Mouse (Mus musculus): ENCODE results near the gene Lcor.

DNA sequence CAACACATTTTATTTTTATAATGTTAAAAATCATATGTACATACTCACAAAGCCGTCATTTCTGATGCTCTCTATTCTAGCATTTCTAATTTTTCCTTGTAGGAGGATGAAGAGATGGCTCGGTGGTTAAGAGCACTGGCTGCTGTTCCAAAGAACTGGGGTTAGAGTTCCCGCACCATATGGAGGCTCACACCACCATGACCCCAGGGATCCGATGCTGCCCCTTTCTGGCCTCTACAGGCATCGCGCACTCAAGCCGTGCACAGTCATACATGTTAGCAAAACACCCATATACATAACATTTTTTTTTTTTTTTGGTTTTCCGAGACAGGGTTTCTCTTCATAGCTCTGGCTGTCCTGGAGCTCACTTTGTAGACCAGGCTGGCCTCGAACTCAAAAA is 46.0 kb upstream of the Lcor start:
- TF ChIP-seq POLR2A (IDR thresholded peaks at IDR 0.05; ENCODE audit: low read depth, low read length) (no peak), CTCF (IDR thresholded peaks at IDR 0.05; ENCODE audit: extremely low read depth, insufficient read depth, insufficient read length, insufficient replicate concordance) (no peak)
